Mouse (Mus musculus) midbrain, embryonic 12.5 days (tissue): ENCODE measurements around the gene Fxyd4. TPM values are rescaled to one million over a fixed set of nuclear protein-coding genes. Genes with fewer than 3 reads are reported as not detected.

Experiments used
- microRNA-seq: library from miRNA; unstranded; fragments of <30 nt; microRNA quantifications from one replicate; pipeline ENCODE4, GENCODE M21; 2017
- polyA plus RNA-seq: library from polyadenylated mRNA; unstranded; fragments of >200 nt; fragmentation: Nextera tagmentation; extraction: Ambion mirVana; gene quantifications from 2 replicates; pipeline ENCODE4 v1.2.1, GENCODE M21; 2016

The Fxyd4 gene
- polyA plus RNA-seq, 1 experiment from 2014 or later = 1.8 TPM

Small RNA genes lying within 50 kb of the gene (microRNA-seq; reads per million reads assigned to microRNA genes)
- gene Gm25535 = not detected

Other genes starting within 250 kb of the Fxyd4 start
- 118 and 134 TPM in 2 replicates for gene Zfp637, start 96.5 kb downstream of the Fxyd4 start, polyA plus RNA-seq
- 11.4 and 12.7 TPM in 2 replicates for gene Zfp239, start 75.6 kb downstream of the Fxyd4 start, polyA plus RNA-seq
- gene Hnrnpf, start 37.4 kb downstream of the Fxyd4 start, polyA plus RNA-seq = 518 and 521 TPM in 2 replicates
- gene Rasgef1a, start 73.7 kb upstream of the Fxyd4 start, polyA plus RNA-seq = 0.20 and 0.22 TPM in 2 replicates
- gene Csgalnact2, start 201.4 kb upstream of the Fxyd4 start, polyA plus RNA-seq = 8.5 and 8.6 TPM in 2 replicates